Mouse (Mus musculus) testis, adult 2 months (tissue): ENCODE measurements around the gene Dxo.

Experiments
- CTCF ChIP-seq: fragments of 200-500 bp; IDR thresholded peaks from 2 replicates; pipeline ENCODE4 v1.5.1; 2012; ENCODE audit warnings: low read depth, mild to moderate bottlenecking, inconsistent platforms, low read length, moderate library complexity; ENCODE audit not compliant: control insufficient read depth, insufficient read depth, insufficient replicate concordance
- POLR2A ChIP-seq: fragments of 200-500 bp; IDR thresholded peaks from 2 replicates; pipeline ENCODE4 v1.6.1; 2012; ENCODE audit warnings: low read depth, mild to moderate bottlenecking, inconsistent platforms, low read length, moderate library complexity; ENCODE audit not compliant: control insufficient read depth

DNA sequence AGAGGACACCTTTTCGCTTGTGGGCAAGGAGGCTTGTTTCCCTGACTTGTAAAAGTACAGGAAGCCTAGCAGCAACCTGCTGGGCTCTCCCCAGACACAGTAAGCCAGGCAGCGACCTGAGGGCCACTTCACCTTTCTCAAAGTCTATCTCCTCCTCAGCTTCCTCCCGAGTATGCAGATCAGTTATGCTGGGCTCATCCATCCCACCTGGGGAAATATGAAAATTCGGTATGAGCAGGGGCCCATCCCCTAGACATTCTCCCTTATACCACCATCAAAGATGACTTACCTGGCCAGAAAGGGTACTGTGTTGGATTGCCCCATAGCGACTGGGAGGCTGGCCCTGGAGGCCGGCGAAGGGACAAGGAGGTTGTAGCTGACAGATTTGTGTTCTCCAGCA lies 10.8 kb downstream of the Dxo start:
- no peak for TF ChIP-seq POLR2A
- no peak for TF ChIP-seq CTCF
